Mouse (Mus musculus): ENCODE measurements around the gene Zswim4.
A peak's percentile ranks its signal among the peaks of the same experiment; 100 is the strongest.

Zswim4 gene

DNA sequence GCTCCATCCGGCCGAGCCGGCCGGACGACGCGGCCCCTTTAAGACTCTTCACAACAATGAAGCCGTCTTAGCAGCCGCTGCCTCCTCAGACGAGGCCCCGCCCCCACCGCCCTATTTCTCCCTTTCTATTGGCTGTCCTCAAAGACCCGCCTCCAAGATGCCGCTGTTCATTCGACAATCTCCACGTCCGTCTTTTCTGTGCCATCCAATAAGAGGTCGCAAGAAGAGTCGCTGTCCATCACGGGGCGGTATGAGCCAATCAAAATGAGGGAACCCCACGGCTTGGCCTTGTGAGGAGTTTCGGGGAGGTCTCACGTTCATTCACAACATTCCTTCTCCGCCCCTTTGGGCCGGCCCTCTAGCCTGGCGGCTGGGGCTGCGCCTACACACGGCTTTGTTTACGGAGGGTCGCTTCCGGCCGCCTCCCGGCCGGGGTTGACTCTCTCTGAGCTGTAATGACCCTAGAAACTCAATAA lies at the start of gene Zswim4:
Gene Zswim4 (minus strand): TSS at position 58 of the 476 bp plus-strand sequence.
- DNase-seq = peak; percentile 95

DNA sequence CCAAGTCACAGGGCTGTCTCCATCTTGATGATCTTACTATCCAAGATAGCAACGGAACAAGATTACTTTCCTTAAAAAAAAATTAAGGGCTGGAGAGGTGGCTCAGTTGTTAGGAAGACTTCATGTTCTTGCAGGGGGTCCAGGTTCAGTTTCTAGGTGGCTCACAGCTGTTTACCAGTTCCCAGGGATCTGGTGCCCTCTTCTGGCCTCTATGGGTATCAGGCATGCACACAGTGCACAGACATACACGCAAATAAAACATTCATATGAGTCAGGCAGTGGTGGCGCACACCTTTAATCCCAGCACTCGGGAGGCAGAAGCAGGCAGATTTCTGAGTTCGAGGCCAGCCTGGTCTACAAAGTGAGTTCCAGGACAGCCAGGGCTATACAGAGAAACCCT lies 48.8 kb upstream of the Zswim4 start:
- DNase-seq = peak; percentile 72

DNA sequence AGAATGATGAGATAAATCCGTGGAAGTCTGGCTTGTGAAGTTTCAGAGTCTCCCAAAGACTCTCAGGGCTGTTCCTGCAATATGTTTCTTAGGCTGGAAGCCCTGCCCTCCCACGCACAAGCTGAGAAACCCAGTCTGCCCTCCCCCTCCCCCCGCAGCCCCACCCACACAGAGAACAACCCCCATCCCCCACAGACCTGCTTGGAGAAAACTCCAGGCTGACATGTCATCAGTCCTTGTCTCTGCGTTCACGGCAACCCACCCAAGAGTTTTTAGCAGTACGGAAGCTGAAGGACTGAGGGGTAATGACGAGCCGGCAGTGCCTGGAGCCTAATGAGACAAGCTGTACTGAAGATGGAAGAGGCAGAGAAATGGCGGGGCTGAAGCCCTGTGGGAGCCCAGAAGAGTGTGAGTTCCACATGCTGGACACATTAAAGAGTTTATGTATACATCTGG lies 47.8 kb upstream of the Zswim4 start:
- DNase-seq = no peak

DNA sequence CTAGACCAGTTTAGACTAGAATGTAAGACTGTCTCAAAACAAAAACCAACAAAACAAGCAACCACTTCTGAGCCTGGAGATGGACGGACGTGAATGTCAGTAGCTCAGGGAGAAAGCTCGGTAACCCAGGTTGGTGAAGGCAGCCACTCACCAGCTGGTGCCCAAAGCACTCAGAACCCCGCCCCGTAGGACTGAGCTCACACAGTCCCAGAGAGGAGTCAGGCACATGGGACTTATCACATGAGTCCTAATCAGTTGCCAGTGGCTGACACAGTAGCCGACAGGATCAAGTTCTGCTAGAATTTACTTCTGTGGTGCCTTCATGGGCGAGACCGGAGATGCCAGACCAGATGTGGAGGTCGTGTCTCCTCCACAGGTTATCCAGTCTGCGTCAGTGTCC lies 43.9 kb upstream of the Zswim4 start:
- no peak for DNase-seq

DNA sequence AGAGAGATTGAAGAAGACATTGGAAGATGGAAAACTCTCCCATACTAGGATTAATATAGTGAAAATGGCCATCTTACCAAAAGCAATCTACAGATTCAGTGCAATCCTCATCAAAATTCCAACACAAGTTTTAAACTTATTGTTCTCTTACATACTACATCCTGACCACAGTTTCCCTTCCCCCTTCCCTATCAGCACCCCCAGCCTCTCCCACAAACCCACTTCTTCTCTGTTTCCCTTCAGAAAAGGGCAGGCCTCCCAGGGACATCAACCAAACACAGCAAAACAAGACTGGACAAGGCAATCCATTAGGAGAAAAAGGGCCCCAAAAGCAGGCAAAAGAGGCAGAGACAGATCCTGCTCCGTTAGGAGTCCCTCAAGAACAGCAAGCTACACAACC lies 39.6 kb upstream of the Zswim4 start:
- DNase-seq = no peak

DNA sequence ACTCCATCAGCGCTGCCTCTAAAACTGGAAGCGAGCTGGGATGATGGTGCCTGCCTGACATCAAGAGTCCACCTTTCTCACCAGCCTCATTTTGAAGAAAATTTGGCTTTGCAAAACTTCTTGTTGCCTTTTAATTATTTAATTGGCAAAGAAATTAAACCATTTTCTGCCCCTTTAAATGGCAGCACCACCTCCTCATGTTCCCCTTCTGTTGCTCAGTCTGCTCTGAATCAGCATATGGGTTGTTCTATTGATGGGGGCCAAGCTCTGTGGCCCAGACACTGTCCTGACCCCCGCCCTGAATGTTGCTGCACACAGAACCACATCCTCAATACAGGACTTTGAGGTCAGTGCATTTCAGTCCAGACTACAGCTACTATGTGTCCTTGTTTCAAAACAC lies 37.1 kb upstream of the Zswim4 start:
- DNase-seq = no peak

DNA sequence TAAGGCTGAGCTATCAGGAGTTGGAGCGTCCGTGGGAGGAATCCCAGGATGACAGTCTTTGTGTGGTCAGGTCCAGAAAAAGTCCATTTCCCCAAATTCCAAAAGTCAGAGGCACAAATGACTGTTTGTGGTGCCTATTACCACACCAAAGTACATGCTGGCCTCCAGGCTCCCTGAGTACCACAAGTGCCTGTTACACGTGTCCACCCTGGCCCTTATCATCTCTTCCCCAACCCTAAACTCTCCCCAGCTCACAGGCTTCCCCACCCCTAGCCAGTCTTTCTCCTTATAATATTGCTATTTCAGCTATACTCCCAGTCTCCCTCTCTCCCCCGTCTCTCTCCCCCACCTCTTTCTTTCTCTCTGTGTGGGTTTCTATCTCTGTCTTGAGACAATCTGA lies 35.4 kb upstream of the Zswim4 start:
- DNase-seq = no peak

DNA sequence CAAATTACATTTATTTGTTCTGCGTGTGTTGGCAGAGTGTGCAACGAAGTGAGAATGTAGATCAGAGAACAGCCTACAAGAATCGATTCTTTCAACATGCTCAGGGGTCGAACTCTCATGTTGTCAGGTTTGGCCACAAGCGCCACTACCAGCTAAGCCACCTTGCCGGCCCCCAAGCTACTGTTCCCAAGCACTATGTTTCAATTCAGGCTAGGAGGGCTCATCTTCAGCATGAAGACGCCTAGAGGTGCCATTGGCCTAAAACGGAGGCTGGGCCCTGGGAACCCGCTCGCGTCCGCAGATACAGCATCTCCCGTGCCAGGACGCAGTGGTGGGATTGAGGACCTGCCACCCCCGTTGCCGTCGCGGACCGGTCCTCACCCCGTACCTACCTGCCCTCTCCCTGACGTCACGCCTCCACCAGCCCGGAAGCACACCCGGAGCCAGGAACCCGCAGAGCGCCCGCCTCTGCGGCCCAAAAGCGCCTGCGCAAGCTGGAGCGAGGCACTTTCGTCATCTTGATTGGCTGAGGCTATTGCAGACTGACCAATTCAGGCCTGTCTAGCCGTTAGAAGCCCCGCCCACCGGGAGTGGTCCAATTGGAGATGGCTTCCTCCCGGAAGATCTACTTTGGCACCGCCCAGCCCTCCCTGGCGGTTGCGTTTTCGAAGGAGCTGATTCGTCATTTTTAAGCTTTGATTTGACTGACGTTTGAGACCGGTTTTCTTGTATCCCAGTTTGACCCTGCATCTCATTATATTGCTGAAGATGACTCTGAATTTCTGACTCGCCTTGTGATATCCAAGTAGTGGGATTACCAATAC lies 33.3 kb upstream of the Zswim4 start, which contains the start of gene Ccdc130:
Gene Ccdc130 (minus strand): TSS at position 431 of the 824 bp plus-strand sequence.
- DNase-seq = peak; percentile 100

DNA sequence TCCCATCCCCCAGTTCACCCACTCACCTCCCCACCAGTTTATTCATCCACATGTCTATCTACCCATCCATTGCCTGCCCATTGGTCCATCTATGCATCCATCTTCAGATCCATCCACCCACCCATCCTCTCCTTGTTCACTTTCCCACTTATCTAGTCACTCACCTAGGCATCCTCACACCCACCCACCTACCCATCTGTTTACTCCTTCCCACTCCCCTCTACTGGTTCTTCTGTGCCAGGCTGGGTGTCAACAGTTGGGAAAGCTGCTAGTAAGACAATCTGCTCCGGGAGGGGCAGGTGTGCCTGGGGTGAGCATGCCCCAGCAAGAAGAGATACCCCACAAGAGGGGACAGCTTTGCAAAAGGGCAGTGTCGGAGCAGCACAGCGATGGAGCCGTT lies 24.2 kb upstream of the Zswim4 start:
- DNase-seq = no peak

DNA sequence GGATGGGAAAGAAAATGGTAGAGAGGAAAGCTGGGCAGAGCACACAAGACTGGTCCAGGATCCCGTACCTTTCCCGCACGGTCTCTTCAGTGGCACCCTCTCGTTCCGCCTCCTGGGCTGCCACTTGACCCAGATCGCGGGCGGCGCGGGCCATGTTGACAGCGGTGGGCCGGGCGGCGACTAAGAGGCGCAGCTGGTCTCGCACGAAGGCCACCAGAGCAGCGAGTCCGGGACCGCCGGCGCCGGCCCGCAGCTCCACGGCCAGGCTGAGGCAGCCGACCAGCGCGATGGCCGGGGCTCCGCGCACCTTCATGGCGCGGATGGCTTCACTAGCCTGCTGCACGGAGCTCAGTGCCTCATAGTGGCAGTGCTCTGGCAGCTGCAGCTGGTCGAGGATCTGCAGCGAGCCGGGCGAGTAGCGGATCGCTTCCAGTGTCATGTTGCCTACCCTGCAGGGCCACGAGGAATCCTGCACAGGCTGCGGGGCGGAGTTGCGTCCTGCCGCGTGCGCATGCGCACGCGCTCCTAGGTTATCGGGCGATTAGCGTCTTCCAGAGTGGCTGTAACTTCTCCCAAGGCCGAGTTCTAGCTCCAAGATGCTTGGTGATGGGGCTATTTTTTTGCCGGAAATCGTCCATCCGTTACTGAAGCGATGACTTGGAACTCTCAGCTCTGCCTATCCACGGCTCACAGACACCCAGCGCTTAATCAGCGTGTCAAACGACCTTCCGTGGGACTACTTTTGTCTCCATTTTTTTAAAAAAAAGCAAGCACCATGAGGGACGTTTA lies 20.2 kb upstream of the Zswim4 start, which contains the start of gene Mri1:
Gene Mri1 (minus strand): TSS at position 505 of the 789 bp plus-strand sequence.
- peak; percentile 82 for DNase-seq

DNA sequence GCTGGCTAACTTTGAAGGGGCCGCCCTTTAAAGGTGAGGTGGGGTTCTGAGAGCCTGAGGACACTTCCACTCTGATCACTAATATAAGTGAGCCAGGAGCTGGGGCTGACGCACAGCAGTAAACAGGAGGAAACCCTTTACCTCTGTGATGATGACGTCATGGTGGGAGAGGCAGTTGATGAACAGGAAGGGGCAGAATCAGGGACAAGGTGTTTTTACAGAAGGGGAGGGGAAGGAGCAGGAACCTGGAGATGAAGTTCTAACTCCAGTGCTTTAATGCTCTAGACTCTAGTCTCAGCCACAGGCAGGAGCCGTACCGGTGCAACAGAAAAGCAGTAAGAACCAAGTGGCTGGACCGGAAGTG lies 19.6 kb upstream of the Zswim4 start:
- no peak for DNase-seq

DNA sequence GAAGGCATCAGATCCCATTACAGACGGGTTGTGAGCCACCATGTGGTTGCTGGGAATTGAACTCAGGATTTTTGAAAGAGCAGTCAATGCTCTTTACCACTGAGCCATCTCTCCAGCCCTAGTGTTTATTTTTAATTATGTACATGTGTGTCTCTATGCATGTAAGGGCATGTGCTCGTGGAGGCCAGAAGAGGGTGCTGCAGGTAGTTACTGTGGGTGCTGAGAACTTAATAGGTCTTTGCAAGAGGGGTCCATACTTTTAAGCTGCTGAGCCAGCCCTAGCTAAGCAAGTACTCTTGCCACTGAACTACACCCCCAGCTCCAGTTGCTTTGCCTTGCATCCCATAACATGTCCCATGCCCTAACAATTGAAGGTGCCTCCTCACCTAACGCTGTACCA lies 19.0 kb upstream of the Zswim4 start:
- DNase-seq = no peak

DNA sequence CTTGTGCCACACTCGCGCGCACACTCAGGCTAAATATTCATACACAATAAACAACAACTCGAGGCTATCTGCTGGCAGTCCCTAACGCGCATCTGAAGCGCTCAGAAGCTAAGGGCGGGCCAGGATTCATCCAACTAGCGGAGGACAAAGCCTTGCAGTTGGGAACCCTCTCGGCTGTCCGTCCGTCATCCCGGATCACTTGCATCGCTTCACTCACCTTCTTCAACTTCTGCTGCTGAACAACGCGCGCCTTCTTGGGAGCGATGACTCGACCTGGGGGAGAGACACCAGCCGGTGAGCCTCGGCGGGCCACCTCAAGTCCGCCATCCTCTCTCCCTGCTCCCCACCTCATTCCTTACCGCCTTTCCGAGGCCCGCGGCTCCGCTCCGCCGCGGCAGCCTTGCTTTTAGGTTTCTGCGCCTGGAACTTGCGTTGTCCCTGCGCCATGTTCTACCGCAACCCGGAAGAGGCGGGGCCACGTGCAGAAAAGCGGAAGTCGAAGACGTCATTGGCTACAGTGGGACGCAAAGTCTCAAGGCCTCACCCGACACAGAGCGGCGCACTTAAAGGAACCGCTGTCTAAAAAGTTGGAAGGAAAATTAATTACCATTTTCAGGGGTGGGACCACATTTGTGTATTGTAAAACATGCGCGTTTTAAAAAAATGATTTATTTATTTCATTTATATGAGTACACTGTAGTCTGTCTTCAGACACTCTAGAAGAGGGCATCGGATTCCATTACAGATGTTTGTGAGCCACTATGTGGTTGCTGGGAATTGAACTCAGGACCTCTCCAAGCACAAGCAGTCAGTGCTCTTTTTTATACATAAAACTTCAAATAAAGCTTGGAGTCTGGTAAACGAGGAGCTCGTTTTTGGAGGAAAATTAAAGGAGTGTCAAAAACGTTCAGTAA lies 12.7 kb upstream of the Zswim4 start, which contains the start of gene D8Ertd738e:
Gene D8Ertd738e (minus strand): TSS at position 463 of the 914 bp plus-strand sequence.
- DNase-seq = peak; percentile 89

DNA sequence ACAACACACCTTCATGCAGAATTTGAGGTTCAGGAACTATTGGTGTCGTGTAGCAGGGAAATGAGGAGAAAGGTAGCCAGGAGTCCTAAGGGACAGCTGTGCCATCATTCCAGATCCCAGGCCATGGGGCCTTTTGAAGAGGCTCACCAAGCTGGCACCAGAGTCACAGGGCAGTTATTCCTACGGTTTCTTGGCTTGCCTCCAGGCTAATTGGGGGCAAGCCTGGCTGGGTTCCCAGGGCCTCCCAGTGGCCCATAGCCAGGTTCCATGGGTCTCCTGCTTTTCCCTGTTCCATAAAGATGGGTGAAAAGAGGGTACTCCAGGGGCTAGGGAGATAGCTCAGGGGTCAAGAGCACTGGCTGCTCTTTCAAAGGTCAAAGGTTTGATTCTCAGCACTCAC lies 5.0 kb upstream of the Zswim4 start:
- DNase-seq = no peak

DNA sequence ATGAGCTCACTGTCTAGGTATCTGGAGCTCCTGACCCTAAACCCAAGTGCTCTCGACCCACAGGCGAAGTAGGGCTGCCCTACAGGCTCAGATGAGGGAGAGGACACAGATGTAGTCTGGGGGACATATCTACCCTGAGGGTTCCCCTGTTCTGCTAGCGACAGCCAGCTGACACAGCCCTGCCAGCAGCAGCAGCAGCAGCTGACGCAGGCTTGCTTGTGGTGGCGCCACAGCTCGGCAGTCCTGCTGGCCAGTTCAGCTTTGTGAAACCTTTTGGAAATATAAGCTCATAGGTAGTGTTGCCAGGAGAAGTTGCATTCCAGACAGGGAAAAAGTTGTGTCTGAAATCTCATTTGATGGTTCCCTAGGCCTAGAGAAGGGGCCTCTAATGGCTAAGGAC lies 4.3 kb upstream of the Zswim4 start:
- DNase-seq = no peak

DNA sequence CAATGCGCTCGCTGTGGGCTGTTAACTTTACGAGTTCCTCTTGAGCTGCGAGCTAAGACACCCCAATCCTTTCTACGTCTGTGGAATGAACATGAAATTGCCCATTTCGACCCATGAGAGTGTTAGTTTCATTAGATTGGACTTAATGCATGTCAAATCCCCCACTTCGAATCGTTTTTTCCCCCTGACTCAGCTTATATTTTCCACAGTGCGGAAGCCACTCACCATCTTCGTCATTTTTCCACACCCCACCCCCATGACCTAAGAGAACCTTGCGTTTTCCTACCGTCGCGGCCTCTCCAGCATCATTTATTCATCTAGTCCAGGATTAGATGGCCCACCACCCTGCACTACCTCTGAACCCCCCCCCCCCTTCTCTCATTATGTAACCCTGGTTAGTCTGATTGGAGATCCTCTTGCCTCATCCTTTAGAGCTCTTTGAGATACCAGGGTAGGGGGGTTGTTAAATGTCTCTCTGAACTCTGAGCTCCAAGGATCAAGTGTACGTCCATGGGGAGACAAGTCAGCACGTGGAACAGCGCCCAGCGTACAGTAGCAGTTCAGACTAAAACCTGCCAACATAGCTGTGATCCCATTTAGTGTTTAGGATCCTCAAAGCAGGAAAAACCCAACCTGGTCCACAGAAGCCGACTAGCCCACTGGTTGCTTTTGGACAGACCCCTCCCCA lies 831 bp upstream of the Zswim4 start:
- DNase-seq = peak; percentile 43

DNA sequence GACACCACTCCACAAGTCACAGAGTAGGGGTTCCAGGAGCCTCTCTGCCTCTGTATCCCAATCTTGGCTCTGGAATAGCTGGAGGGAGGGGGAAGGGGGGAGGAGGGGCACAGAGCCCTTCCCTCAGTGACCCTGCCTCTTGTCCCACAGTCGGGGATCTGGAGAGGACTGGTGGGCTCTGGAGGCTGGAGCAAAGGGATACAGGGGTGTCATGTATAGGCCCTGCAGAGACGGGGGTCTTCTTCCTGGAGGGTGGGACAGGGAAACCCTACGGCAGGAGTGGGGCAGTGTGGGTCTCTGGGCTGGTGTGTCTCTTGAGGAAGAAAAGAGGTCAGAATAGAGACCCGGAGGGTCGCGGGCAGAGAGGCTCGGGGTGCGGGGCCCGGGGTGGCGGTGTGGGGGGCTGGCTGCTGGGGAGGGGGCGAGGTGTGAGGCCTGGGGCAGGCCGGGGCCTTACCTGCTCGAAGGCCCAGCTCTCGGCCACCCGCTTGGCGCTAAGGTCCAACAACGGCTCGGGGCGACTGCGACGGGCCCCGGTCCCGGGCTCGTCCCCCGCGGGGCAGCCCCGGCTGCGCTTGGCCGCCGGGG lies 351 bp downstream of the Zswim4 start:
- DNase-seq = no peak

DNA sequence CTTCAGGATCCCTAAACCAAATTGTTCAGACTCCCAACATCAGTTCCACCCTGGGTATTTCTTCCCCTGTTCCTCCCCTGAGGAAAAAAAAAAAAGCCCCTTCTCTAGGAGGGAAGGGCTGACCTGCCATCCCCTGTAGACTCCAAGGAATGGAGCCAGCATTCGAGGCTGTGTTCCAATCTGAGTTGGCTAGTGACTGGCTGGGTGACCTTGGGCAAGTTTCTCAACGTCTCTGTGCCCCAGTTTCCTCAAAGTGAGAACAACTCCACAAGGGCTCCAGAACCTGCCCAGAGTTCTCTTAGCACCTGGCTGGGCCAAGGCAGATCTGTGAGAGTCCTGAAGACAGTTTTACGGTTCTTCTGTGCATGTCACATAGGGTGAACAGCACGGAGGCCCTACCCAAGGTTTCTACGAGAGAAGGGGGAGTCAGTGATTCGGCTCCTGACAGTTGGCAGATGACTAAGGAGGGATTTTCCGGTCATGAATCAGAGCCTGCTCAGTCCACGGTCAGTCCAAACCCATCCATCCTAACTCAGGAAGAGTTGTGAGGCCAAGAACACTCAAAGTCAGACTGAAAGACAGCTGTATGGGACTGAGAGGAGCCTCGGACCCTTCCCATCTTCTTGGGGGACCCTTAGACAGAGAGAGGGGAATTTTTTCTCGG lies 977 bp downstream of the Zswim4 start:
- no peak for DNase-seq

DNA sequence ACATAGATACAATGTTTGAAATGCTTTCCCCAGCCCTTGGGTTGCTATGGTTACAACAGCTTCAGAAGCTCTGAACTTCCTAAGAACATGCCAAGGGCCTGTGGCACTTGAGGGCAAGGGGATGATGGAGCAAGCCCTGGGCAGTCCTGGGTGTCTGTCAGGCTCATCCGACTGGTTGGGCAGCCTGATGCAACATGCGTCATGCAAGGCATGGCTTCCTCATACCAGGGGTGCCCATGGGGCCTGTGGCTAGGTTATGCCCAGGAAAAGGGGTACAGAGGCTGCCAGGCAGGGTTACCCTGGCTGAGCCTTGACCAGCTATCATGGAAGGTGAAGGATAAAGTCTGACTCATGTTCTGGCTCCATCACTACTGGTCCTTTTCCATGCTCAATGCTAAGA lies 3.8 kb downstream of the Zswim4 start:
- DNase-seq = no peak

DNA sequence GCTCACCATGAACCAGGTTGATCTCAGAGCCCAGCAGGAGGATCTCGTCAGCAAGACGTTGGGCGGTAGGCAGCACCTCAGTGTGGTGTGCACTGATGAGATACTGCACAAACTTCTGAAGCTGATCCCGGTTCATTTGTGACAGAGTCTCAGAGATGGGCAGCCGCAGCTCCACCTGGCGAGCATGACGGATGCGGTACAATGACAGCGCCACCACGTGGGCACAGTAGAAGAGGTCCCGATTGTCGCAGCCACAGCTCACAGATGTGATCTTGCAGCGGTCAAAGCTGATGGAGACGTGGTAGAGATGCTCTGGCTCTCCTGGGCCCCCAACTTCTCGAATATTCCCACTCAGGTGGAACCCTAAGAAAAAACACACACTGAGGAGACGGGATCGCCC lies 6.1 kb downstream of the Zswim4 start:
- no peak for DNase-seq
